Mouse (Mus musculus) adrenal gland, postnatal 25 days (tissue): ENCODE measurements around the gene Clec16a. TPM values are rescaled to one million over a fixed set of nuclear protein-coding genes. Genes with fewer than 3 reads are reported as not detected.

Source experiments
- DNase-seq: peaks from one replicate; pipeline ENCODE4 v3.0.0; 2021; ENCODE audit warnings: mixed read lengths
- total RNA-seq: library from RNA; stranded (reverse); gene quantifications from 2 replicates; pipeline ENCODE4 v1.2.3, GENCODE M21; 2021

Gene Clec16a
- total RNA-seq, 1 experiment from 2014 or later = 44.2 TPM

GRCm38 (mm10) chr16:10768821-10769220 lies 223.7 kb downstream of the Clec16a start:
- DNase-seq = peak; percentile 34

- peak; percentile 23 for DNase-seq
These were observed 224.5 kb downstream of the Clec16a start for GRCm38 (mm10) chr16:10769661-10770060.

- DNase-seq = no peak
These were observed 225.6 kb downstream of the Clec16a start for GRCm38 (mm10) chr16:10770531-10771325.

DNA sequence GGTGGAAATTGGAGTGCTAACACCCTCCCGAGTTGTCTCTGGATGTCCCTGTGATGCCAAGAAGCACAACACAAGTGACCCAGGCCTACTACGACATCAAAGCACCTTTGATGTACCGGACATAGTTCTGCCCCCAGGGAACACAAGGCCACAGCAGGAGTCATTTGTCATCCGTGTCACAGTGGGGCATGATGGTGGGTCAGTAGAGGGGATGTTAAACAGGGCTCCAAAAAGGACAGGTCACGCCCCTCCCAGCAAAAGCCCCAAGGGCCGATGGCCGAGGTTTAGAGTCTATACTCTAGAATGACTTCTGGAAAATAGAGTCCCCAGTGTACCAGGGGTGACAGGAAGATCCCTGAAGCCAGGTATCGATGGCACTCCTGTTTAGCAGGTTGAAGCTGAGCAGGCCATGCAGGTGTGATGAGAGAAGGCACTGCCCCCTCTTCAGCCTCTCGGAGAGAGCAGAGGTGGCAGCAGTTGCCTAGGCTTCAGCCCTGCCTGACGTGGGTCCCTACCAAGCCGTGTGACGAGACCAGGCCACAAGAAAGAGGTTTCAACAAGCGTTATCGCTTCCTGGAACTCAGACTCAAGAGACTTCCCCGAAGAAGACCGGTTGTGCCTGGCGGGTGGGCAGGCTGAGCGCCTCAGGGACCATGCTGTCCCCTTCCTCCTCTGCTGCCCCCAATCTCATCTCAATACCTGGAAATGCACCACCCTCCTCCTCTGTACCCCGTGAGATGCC lies 226.8 kb downstream of the Clec16a start:
- no peak for DNase-seq

GRCm38 (mm10) chr16:10773543-10773942 lies 228.4 kb downstream of the Clec16a start:
- DNase-seq = no peak

DNA sequence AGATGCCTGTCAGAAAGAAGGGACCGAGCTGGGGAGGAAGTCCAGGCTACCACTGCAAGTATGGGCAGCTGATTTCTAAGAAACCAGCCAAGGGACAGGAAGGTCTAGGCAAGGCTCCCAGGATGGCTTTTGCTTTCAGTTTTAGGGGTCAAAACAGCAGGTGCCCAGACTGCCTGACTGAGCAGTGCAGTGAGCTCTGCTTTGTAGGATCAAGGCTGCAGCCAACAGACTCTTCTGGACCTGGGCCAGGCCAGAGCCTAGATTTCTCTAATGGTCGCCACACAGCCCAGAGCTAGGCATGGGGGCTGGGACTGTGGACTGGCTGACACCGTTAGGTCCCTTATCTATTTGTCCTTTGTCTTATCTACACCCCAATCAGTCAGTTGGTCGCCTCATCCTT lies 229.6 kb downstream of the Clec16a start:
- DNase-seq = peak; percentile 29

- peak; percentile 34 for DNase-seq
These were observed 231.2 kb downstream of the Clec16a start for GRCm38 (mm10) chr16:10776322-10776721.

GRCm38 (mm10) chr16:10777579-10778160 lies 232.5 kb downstream of the Clec16a start:
- DNase-seq = peak; percentile 20

DNA sequence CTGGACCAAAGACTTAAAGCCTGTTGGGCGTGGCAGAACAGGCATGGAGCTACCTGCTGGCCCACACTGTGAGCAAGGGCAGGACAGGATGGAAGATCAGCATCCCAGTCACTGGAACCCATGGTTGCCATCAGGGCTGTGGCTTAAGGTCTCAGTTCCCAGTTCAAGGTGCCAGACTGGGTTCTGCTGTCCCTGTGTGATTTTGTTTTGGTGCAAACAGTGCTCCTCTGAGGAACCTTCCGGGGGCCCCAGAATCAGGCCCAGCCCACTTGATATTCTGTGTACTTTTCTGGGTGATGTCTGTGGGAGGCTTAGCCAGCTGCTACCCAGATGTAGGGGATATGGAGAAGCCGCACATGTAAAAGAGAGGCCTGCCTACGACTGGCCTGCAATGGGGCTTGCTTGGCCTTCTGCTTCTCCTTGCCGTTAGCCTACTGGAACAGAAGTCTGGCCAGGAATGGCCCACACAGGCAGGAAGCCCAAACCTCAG lies 235.5 kb downstream of the Clec16a start:
- DNase-seq = no peak

- peak; percentile 20 for DNase-seq
These were observed 236.8 kb downstream of the Clec16a start for GRCm38 (mm10) chr16:10781862-10782371.

DNA sequence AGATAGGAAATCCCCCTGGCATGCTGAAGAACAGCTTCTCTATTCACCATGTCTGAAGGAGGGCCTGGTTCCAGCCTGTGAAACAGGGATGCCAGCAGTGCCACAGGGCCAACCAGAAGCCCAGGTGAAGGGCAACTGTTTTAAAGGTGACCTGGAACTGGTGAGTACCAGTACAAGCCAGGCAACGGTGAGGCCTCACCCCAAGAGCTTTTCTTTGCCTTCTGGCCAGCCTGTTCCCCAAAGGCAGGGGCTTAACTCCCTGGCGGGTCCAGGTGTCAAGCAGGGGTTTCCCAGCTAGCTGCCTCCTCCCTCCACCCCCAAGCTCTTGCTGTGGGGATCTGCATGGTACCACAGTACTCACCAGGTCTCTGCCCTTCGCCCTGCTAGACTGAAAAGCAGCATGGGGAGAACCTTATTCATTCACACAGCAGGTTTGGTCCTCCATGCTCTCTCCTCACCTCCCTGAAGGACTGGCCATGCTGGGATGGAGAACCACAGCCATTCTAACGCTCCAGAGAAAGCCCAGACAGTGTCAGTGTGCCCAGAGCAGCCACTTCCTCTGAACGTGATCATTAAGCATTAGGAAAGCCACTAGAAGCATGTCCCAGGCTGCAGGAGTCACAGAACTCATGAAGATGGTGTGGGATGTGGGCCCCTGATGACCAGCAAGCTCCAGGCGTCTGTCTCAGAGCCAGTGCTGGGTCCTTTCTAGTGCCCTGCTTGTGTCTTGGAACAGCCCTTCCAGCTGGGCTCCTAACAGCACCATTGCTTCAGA lies 237.4 kb downstream of the Clec16a start:
- DNase-seq = no peak

DNA sequence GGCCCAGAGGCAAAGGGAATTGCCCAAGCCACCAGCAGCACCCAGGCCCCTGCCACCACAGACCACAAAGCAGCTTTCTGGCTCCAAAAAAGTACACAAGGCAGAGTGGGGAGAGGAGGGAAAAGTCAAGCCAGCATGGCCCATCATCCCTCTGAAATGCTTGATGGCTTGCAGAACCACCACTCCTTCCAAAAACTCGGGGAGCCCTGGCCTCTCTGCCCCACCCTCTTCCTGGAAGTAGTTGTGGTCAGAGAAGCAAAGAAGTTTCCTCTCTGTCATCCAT lies 238.0 kb downstream of the Clec16a start:
- DNase-seq = no peak

GRCm38 (mm10) chr16:10783451-10783850 lies 238.3 kb downstream of the Clec16a start:
- no peak for DNase-seq

DNA sequence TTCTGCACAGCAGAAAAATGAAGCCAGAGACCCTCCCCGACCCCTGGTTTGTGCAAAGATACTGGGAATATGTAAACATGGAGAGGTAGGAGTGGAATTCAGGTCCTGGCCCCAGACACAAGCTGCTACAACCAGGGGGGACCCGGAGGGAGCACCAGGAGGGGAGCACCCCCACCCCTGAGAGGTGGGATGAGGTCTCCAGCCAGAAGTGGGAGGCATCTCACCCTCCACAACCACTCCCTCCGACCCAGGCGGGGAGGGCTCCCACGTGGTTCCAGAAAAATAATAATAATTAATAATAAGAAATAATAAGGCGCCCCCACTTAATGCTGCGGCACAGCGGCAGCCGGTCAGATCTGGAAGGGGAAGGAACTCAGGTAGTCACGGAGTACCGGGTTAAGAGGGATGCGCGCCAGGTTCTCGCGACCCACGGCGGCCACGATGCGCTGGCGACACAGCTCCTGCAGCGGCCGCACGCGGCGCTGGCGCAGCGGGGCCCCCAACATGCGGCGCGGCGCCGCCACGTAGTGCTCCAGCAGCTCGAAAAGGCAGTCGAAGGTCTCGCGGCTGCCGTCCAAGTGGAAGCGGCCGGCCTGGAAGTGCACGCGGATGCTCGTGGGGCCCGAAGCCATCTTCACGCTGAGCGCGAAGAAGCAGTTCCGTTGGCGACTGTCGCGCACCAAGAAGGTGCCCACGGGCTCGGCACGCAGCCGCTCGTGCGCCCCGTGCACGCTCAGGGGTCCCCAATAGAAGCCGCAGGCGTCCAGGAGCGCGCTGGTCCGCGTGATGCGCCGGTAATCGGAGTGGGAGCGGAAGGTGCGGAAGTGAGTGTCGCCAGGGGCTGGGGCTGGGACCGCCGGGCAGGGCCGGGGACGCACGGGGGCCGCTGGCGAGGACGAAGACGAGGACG lies 239.0 kb downstream of the Clec16a start:
- peak; percentile 57 for DNase-seq

DNA sequence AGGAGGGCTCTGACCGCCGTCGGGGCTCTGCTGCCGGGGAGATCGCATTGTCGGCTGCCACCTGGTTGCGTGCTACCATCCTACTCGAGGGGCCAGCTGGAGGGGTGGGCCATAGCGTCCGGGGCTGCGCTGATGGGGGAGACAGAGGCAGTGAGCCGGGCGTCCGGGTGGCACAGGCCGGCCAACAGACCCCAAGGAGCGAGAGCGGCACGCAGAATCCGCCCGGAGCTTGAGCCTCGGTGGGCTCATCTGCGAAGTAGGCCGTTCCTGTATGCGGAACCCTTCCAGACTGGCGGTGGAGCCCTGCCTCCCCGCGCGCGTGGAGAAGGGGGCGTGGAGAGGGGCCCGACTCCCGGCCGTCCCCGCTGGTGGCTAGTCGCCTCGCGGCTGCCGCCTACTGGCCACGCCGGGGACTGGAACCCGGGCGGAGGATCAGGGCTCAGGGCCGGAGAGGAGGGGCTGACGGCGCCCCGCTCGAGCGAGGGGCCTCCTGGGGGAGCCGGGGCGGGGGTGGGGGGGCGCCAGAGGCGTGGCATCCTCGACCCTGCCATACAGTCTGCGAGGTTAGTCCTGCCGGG lies 239.7 kb downstream of the Clec16a start:
- DNase-seq = peak; percentile 93

GRCm38 (mm10) chr16:10785371-10786231 lies 240.5 kb downstream of the Clec16a start, which contains the start of gene Socs1:
TSS of gene Socs1 (minus strand) at chr16:10785536.
- DNase-seq = peak; percentile 92

- peak; percentile 74 for DNase-seq
These were observed 241.1 kb downstream of the Clec16a start for GRCm38 (mm10) chr16:10786288-10786687.

- no peak for DNase-seq
These were observed 241.8 kb downstream of the Clec16a start for GRCm38 (mm10) chr16:10786782-10787547.
